Mouse (Mus musculus): ENCODE results near the gene Oat.

DNA sequence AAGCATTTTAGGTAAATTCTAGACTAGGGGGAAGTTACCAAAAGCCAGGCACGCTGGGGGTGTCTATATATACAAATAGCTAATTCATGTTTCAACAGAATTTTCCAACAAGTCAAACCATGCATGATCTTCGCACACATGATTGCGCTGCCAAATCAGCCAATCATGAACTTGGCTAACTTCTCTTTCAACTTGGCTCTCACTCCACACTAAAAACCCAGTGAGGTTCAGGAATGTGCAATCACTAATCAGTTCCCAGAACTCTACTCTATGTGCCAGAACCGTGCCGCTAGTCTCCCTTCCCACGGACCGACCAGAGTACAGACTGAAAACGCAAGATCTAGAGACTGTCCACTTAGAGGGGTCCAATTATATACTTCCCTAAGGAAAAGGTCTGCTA, 4.7 kb downstream of the Oat start:
- TF ChIP-seq POLR2A (IDR thresholded peaks at IDR 0.05; ENCODE audit: control insufficient read depth, extremely low read depth, insufficient read depth, low read length, poor library complexity) (no peak), CTCF (IDR thresholded peaks at IDR 0.05; ENCODE audit: borderline replicate concordance, control insufficient read depth, extremely low read depth, insufficient read depth, low read length, poor library complexity) (no peak)

Data from thymus, adult 2 months (tissue).